8 mouse cellular contexts compared by ENCODE assay signal in the genomic region with DNA sequence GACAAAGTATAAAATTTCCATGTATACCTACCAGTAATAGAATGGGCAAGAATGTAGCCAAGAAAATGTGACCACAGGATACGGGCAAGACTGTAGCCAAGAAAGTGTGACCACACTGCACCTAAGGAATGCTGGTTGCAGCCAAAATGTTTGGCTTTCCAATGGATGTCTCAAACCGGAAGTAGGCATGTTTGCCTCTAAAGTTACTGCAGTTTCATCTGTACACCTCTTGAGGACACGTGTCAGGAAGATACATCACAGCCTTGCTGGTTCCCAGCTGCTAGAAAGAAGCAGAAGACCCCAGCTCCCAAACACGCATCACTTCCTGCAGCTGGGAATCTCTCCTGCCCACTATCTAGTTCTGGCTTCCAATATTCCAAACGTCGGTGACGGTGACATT. TPM values are rescaled to one million over a fixed set of nuclear protein-coding genes. Genes with fewer than 3 reads are reported as not detected.
DNase-seq lines count a peak whose midpoint lies in the region; ATAC-seq lines count a peak whose summit lies in the region.

No protein-coding gene starts in this region.

- H3K4me3 ChIP-seq in heart, embryonic 15.5 days: peak overlapping the region; percentile 56
- H3K4me3 ChIP-seq in hindbrain, embryonic 12.5 days: peak overlapping the region; percentile 47
- H3K4me3 ChIP-seq in macrophage (ENCODE audit: inconsistent target): peak overlapping the region; percentile 64

- DNase-seq in heart, postnatal 36 days: no peak
- DNase-seq in NIH3T3 (ENCODE audit: low read depth): peak; percentile 36
- no peak for DNase-seq in right cerebral cortex, adult 2 months (ENCODE audit: low spot score in 2 of 2)
- no peak for DNase-seq in T-cell, adult 2 months (ENCODE audit: low spot score)
- DNase-seq in adrenal gland, postnatal 10 days: no peak

- H3K27ac ChIP-seq in heart, embryonic 15.5 days: peak overlapping the region; percentile 66; the same call in 1 of the 2 replicates
- no peak overlapping the region for H3K27ac ChIP-seq in hindbrain, embryonic 12.5 days
- H3K27ac ChIP-seq in macrophage: peak overlapping the region; percentile 75; the same call in 1 of the 2 replicates

- H3K36me3 ChIP-seq in heart, embryonic 15.5 days: no peaks in the 10 kb centered on the region
- H3K36me3 ChIP-seq in hindbrain, embryonic 12.5 days: peaks cover 12% of the 10 kb centered on the region
- peaks cover 2% of the 10 kb centered on the region; the same call in 1 of the 2 replicates for H3K36me3 ChIP-seq in macrophage (ENCODE audit: inconsistent target)

- WGBS in heart, embryonic 15.5 days: 35% methylated on average over 7 of the region's 7 CpGs
- 62% methylated on average over 7 of the region's 7 CpGs for WGBS in hindbrain, embryonic 12.5 days
- 51% methylated on average over 7 of the region's 7 CpGs for WGBS in macrophage (ENCODE audit: missing documents)

- intact Hi-C loops in heart, postnatal 36 days (cut with DNase I): loop anchor here (5.0 kb wide), 2 partner anchors 292 to 362 kb away; partner anchors contain the start of gene Neil1

- no peaks in the 10 kb centered on the region for H3K79me2 ChIP-seq in macrophage (ENCODE audit: inconsistent target)

- ATAC-seq in heart, embryonic 15.5 days (replicated peaks; ENCODE audit: insufficient number of reproducible peaks, insufficient read depth, low FRiP score, low read depth): no peak
- no peak for ATAC-seq in hindbrain, embryonic 12.5 days (ENCODE audit: low FRiP score)

- peak overlapping the region; percentile 70 for H3K9ac ChIP-seq in heart, embryonic 15.5 days
- peak overlapping the region; percentile 63; the same call in 1 of the 2 replicates for H3K9ac ChIP-seq in hindbrain, embryonic 12.5 days

- no peaks in the 10 kb centered on the region for H3K9me3 ChIP-seq in heart, embryonic 15.5 days (replicated peaks)
- no peaks in the 10 kb centered on the region for H3K9me3 ChIP-seq in hindbrain, embryonic 12.5 days (replicated peaks)

- peaks cover 16% of the 10 kb centered on the region for H3K4me1 ChIP-seq in heart, embryonic 15.5 days (replicated peaks)
- peaks cover 5% of the 10 kb centered on the region for H3K4me1 ChIP-seq in hindbrain, embryonic 12.5 days

- H3K27me3 ChIP-seq in heart, embryonic 15.5 days: no peaks in the 10 kb centered on the region
- H3K27me3 ChIP-seq in hindbrain, embryonic 12.5 days: no peaks in the 10 kb centered on the region

- peak overlapping the region; percentile 72 for H3K4me2 ChIP-seq in heart, embryonic 15.5 days
- peak overlapping the region; percentile 58 for H3K4me2 ChIP-seq in hindbrain, embryonic 12.5 days (replicated peaks)

RNA-seq across cellular contexts. Expression of gene Ppcdc, which starts 0.8 kb away (rescaled TPM):
- polyA plus RNA-seq in heart, embryonic 15.5 days (2015; fragmentation: Nextera tagmentation; extraction: Ambion mirVana): 17.0 and 20.0 TPM in 2 replicates
- total RNA-seq in heart, postnatal 36 days (2021): 1 to 10 TPM; 8.2 to 8.8 TPM
- polyA plus RNA-seq in hindbrain, embryonic 12.5 days (2016; fragmentation: Nextera tagmentation; extraction: Ambion mirVana): 20.0 and 24.6 TPM in 2 replicates
- total RNA-seq in macrophage (2018; cell fraction: chromatin; rRNA removed): 100 to 1,000 TPM in 5 of 26 experiments, 10 to 100 TPM in 21; 29.6 to 129 (median 82.6) TPM
- 10 to 100 TPM in 13 of 26 experiments, 1 to 10 TPM in 13; 4.6 to 16.6 (median 9.9) TPM for total RNA-seq in macrophage (2018; cell fraction: cytosol; rRNA removed)
- total RNA-seq in macrophage (2018; cell fraction: nucleus; rRNA removed): 10 to 100 TPM; 31.7 to 91.3 (median 64.3) TPM
- polyA plus RNA-seq in macrophage (2018): 7.9 to 18.3 TPM (median 17.6 TPM) in 3 replicates
- total RNA-seq in adrenal gland, postnatal 10 days (2021): 10 to 100 TPM; 13.9 to 21.9 TPM

RNA-seq across cellular contexts. Expression of gene Scamp5, which starts 28.8 kb away (rescaled TPM):
- polyA plus RNA-seq in heart, embryonic 15.5 days (2015; fragmentation: Nextera tagmentation; extraction: Ambion mirVana): 7.6 and 9.7 TPM in 2 replicates
- 1 to 10 TPM; 5.4 to 6.4 TPM for total RNA-seq in heart, postnatal 36 days (2021)
- polyA plus RNA-seq in hindbrain, embryonic 12.5 days (2016; fragmentation: Nextera tagmentation; extraction: Ambion mirVana): 47.5 and 49.9 TPM in 2 replicates
- 100 to 1,000 TPM in 1 of 26 experiments, 10 to 100 TPM in 23, 1 to 10 TPM in 2; 5.5 to 108 (median 48.1) TPM for total RNA-seq in macrophage (2018; cell fraction: chromatin; rRNA removed)
- 10 to 100 TPM; 42.6 to 99.3 (median 67.3) TPM for total RNA-seq in macrophage (2018; cell fraction: cytosol; rRNA removed)
- 100 to 1,000 TPM in 5 of 26 experiments, 10 to 100 TPM in 21; 15.0 to 148 (median 62.4) TPM for total RNA-seq in macrophage (2018; cell fraction: nucleus; rRNA removed)
- 64.9 to 120 TPM (median 72.8 TPM) in 3 replicates for polyA plus RNA-seq in macrophage (2018)
- total RNA-seq in adrenal gland, postnatal 10 days (2021): 10 to 100 TPM; 15.2 to 19.9 TPM
